Mouse (Mus musculus): ENCODE data around the gene Gm13696. TPM values are rescaled to one million over a fixed set of nuclear protein-coding genes. Genes with fewer than 3 reads are reported as not detected.

Gm13696 gene
- total RNA-seq (2023), result 1 to 10 TPM; 1.6 TPM

GRCm38 (mm10) chr2:83972823-83973222, at the start of gene Gm13696:
Gene Gm13696, plus strand, starts transcription at chr2:83973123.

DNA sequence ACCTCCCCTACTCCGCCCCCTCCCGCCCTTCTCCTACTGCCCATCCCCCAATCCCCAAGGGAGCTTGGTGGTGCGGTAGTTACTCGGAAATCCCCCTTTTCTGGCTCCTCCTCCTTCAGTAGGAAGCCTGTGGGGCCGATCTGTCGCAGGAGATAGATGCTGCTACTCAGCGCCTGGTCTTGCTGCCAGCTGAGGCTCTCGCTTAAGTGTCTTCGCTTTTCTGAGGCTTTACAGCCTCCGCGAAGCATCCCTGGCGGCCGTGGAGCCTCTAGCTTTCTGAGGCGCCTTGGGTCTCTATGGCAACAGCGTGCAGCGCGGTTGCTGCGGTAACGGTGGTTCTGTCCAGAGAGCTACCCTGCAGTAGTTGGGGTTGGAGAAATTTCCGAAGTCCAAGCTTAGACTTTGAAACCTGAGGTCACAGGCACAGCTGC, 32.0 kb upstream of the Gm13696 start, which contains the start of gene Zswim2:
Gene Zswim2, minus strand, starts transcription at position 298 of the 431 bp plus-strand sequence.

GRCm38 (mm10) chr2:83955393-83955792, 17.5 kb upstream of the Gm13696 start, which contains the start of gene Gm13698:
Gene Gm13698, plus strand, starts transcription at chr2:83955693.

GRCm38 (mm10) chr2:83961203-83961602, 11.7 kb upstream of the Gm13696 start, which contains the start of gene Gm13693:
Gene Gm13693, plus strand, starts transcription at chr2:83961503.

GRCm38 (mm10) chr2:83967013-83967412, 5.9 kb upstream of the Gm13696 start, which contains the start of gene Gm13695:
Gene Gm13695, plus strand, starts transcription at chr2:83967313.

DNA sequence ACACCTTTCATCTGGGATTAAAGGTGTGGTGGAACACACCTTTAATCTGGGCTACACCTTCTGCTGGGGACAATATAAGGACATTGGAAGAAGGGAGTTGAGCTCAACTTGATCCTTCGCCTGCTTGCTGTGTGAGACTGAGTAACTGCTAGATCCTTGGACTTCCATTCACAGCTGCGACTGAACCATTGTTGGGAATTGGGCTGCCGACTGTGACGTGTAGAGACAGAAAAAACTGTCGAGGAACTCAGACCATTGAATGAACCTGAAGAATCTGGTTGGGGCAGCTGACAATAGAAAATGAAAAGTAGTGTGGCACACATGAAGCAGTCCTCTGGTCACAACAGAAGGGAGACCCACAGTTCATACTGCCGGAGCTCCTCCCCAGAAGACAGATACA, 5.7 kb downstream of the Gm13696 start, which contains the start of gene Gm13694:
Gene Gm13694, plus strand, starts transcription at position 301 of the 400 bp plus-strand sequence.

DNA sequence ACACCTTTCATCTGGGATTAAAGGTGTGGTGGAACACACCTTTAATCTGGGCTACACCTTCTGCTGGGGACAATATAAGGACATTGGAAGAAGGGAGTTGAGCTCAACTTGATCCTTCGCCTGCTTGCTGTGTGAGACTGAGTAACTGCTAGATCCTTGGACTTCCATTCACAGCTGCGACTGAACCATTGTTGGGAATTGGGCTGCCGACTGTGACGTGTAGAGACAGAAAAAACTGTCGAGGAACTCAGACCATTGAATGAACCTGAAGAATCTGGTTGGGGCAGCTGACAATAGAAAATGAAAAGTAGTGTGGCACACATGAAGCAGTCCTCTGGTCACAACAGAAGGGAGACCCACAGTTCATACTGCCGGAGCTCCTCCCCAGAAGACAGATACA, 11.5 kb downstream of the Gm13696 start, which contains the start of gene Gm13697:
Gene Gm13697, plus strand, starts transcription at position 301 of the 400 bp plus-strand sequence.

GRCm38 (mm10) chr2:83990253-83990652, 17.3 kb downstream of the Gm13696 start, which contains the start of gene Gm13691:
Gene Gm13691, plus strand, starts transcription at chr2:83990553.

Other genes starting within 250 kb of the Gm13696 start
- gene Itgav, start 248.7 kb upstream of the Gm13696 start, total RNA-seq (2023), result 100 to 1,000 TPM; 116 to 131 TPM
- gene Fam171b, start 160.5 kb upstream of the Gm13696 start, total RNA-seq (2023), result under 1 TPM; 0.10 to 0.12 TPM
- gene Zswim2, start 31.9 kb upstream of the Gm13696 start, total RNA-seq (2023), result not detected
- 1 to 10 TPM; 1.6 TPM for gene Gm13698, start 17.4 kb upstream of the Gm13696 start, total RNA-seq (2023)
- gene Gm13693, start 11.6 kb upstream of the Gm13696 start, total RNA-seq (2023), result 1 to 10 TPM; 1.6 TPM
- 1 to 10 TPM in 1 of 2 experiments, not detected in 1; 1.6 TPM for gene Gm13695, start 5.8 kb upstream of the Gm13696 start, total RNA-seq (2023)
- 1 to 10 TPM; 1.6 TPM for gene Gm13694, start 5.8 kb downstream of the Gm13696 start, total RNA-seq (2023)
- 1 to 10 TPM; 1.6 TPM for gene Gm13697, start 11.6 kb downstream of the Gm13696 start, total RNA-seq (2023)
- 1 to 10 TPM; 1.6 TPM for gene Gm13691, start 17.4 kb downstream of the Gm13696 start, total RNA-seq (2023)